Mouse (Mus musculus) adipocyte (in vitro differentiated cells): ENCODE measurements around the gene Proca1.

Source experiments
- DNase-seq: peaks from one replicate; pipeline ENCODE4 v3.0.0-alpha.2; 2016; ENCODE audit warnings: low spot score

Proca1 gene

DNA sequence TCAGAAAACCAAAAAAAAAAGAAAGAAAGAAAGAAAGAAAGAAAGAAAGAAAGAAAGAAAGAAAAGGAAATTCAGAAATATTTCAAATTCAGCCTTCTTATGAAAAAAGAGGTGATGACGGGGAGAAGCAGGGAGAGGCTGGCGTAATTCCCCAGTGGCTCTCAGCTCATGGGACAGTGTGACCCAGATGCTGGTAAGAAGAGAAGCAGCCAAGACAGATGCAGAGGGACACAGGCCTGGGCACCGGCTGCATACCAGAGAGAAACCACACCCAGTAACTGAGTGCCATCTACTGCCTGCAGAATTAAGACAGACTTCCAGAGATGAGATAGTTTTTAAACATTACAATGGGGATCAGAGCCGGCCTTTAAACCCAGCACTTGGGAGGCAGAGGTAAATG is 30.4 kb downstream of the Proca1 start:
- no peak for DNase-seq

DNA sequence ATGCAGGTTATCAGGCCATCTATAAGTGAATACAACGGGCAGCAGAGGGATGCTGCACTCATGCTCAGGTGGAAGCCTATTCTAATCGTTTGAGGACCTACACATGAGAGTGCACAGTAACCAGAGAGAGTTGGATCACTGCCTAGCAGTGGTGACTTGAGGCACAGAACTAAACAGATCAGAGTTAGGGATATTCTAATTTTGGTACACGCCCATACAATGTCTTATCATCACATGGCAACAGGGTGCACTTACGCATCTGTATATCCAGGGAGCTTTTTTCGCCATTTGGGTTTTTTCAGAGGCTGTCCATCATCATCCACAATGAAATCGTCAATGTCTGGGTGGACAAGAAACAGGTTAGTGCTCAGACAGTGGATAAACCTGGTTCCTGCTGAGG is 38.3 kb downstream of the Proca1 start:
- DNase-seq: no peak

DNA sequence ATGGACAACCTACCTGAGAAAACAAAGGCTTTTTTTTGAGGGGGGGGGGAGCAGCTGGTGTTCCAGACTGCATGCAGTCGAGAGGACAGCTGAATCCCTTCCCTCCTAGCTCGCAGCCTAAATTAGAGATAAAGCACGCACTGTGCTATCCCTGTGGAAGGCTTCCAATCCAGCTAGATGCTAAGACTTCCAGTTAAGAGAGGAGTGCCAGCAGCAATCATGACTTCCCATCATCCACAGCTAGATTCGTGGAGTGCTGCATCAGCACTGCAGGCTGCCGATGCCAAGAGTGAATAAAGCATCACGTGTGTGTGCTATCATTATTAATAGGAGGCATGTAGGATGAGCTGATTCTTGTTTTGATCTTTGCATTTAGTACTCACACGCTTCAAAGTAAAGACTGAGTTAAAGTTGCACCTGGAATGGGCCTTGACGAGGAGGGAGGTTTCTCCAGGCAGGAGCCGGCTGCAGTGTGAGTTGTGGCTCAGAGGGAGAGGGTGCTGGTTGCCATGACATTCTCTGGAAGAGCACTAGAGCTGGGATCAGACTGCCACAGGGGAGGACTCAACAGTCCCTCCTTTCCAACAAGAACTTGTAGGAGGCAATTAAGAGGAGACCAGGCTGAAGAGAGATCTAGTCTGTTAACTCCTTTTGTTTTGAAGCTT is 47.1 kb downstream of the Proca1 start:
- no peak for DNase-seq

DNA sequence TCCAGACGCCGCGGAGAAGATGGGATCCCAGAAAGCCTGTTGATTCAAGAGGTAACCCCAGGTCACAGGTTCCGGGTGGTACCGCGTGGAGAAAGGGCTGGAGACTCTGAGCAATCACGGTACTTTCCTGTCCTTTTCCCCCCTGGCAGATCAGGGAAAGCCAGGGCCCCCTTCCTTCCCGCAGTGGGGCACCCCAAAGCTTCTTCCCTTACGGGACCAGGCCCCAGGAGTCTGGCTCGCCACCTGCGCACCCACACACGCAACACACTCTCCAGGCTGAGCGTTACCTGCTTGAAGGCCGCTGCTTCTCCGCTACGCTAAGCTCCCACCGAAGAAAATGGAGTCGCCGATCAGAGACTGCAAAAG is 52.1 kb downstream of the Proca1 start:
- peak; percentile 38 for DNase-seq

DNA sequence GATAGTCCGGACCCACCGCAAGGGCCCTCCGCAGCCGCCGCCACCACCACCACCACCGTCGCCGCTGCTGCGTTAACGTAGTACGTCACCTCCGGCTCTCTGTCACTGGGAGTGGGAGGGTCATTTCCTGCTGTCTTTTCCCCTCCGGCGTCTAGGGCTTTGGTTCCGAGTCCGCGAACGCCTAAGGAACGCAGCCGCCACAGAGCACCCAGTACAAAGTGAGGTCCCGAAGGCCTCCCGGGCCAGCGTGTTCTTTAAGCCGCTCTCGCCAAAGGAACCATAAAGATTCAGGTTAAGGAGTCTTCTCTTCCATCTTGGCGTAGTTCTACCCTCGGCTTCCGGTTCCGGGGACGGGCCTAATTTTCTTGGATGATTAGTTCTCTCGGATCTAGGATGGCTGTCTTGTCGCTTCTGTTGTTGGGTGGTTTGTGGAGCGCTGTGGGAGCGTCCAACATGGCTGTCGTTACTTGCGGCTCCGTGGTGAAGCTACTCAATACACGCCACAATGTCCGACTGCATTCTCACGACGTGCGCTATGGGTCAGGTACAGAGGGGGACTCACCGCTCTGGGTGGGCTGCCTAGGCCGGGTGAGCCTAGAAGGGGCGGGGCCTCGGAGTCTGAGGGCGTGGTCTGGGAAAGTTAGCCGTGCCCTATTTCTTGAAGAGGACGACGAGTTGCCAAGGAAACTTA is 52.6 kb downstream of the Proca1 start, which contains the start of the genes Sdf2 and Supt6:
TSS of gene Sdf2 (plus strand) at position 120 of the 691 bp plus-strand sequence.
TSS of gene Supt6 (minus strand) at position 361 of the 691 bp plus-strand sequence.
- DNase-seq: peak; percentile 95

DNA sequence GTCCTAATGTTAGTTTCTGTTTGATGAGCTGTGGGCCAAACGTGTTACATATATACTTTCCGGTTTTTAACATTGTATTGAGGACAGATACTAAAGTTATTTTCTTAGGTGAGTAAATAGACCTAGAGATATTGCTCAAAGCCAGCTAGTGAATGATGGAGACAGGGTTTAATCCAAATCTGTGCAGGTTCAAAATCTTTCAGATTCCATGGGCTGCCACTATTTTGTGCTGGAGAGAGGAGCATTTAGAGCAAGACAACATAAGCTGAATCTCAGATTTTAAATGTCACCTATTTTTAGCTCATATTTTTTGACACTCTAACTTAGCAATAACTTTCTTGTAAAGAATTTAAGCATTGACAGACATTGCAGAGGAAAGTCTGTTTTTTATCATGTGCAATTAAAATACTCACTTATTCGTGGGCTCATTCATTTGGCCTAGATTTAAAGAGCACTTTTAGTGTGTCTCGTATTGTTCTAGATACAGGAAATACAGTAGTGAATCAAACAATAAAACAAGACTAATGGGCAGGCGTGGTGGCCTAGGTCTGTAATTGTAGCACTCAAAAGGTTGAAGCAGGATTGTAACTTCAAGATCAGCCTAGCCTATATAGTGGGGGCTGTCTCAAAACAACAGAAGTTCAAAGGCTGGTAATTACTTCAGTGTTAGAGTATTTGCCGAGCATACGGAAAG is 53.3 kb downstream of the Proca1 start:
- no peak for DNase-seq

DNA sequence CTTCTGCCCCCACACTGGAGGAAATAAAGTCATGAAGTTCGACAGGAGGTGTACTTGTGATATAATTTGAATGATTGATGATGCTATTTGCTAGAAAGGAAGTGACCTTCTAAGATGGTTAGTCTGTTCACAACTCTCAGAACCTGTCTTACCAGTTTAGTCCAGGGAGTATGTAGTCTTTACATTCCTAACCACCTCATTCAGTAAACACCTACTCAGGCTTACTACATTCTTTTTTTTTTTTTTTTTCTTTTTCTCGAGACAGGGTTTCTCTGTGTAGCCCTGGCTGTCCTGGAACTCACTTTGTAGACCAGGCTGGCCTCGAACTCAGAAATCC is 53.8 kb downstream of the Proca1 start:
- no peak for DNase-seq

DNA sequence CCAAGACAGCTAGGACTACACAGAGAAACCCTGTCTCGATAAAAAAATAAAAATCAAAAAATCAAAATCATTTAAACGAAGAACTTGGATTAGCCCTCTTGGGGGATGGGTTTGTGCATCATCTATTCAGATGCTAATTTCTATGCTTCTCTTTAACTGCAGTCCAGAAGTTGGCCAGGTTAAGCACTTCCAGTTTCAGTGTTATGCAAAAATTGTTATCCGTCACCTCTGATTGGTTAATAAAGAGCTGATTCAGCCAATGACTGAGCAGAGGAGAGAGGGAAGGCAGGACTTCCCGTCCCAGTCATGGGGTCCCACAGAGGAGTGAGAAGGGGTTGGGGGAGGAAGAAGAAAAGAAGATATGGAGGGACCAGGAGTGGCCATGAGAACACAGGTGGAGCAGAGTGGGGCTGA is 54.5 kb downstream of the Proca1 start:
- DNase-seq: no peak
